Mouse (Mus musculus) spleen, embryonic (tissue): ENCODE results near the gene Gm9964.
"Not testable (repeated sequence)": the region's sequence is repeated elsewhere in the genome, so short reads cannot be mapped to it uniquely, and the experiment has no call there.

Experiments
- CTCF ChIA-PET: fragments of 350-600 bp; sonication (Branson Sonifier 250); formaldehyde crosslinking; loops from one replicate; lab custom pipeline; 2022; lab: Charles Lee

Gene Gm9964

GRCm38 (mm10) chr11:79299719-79300431, 3.2 kb upstream of the Gm9964 start:
- CTCF ChIA-PET: interaction anchor here (1.4 kb wide), 1 partner anchor 75 kb away, joined by 3 read pairs; no protein-coding TSS in a partner anchor

- CTCF ChIA-PET: interaction anchor here (0.5 to 2.4 kb wide), 3 partner anchors 74 to 208 kb away, joined by 6 to 10 read pairs (median 6); no protein-coding TSS in a partner anchor
Observed at GRCm38 (mm10) chr11:79296167-79296566, 539 bp downstream of the Gm9964 start.

GRCm38 (mm10) chr11:79293971-79294370, 2.7 kb downstream of the Gm9964 start:
- CTCF ChIA-PET: no interaction called here

GRCm38 (mm10) chr11:79293025-79293424, 3.7 kb downstream of the Gm9964 start:
- CTCF ChIA-PET: no interaction called here

DNA sequence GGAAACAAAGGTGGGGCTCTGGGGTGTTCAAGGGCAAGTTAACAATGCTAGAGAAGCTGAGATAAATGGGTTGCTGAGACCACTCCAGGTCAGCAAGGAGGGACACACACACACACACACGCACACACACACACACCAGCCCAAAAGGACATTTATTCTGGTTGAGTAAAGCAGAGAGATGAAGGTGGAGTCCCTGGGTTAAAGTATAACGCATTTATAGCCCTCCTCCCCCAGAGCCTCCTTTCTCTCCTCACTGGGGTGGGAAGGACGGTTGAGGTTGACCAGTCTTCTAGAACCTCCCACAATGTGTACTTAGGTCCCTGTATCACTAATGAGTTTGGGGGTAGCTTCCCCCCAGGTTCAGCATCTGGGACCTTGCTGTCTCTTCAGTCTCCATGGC, 4.6 kb downstream of the Gm9964 start:
- CTCF ChIA-PET: interaction anchor here (1.2 kb wide), 1 partner anchor 39 kb away, joined by 4 read pairs; no protein-coding TSS in a partner anchor

- CTCF ChIA-PET: interaction anchor here (1.2 kb wide), 1 partner anchor 39 kb away, joined by 4 read pairs; no protein-coding TSS in a partner anchor
Observed at GRCm38 (mm10) chr11:79291651-79292050, 5.1 kb downstream of the Gm9964 start.

GRCm38 (mm10) chr11:79290473-79290872, 6.2 kb downstream of the Gm9964 start:
- CTCF ChIA-PET: no interaction called here

DNA sequence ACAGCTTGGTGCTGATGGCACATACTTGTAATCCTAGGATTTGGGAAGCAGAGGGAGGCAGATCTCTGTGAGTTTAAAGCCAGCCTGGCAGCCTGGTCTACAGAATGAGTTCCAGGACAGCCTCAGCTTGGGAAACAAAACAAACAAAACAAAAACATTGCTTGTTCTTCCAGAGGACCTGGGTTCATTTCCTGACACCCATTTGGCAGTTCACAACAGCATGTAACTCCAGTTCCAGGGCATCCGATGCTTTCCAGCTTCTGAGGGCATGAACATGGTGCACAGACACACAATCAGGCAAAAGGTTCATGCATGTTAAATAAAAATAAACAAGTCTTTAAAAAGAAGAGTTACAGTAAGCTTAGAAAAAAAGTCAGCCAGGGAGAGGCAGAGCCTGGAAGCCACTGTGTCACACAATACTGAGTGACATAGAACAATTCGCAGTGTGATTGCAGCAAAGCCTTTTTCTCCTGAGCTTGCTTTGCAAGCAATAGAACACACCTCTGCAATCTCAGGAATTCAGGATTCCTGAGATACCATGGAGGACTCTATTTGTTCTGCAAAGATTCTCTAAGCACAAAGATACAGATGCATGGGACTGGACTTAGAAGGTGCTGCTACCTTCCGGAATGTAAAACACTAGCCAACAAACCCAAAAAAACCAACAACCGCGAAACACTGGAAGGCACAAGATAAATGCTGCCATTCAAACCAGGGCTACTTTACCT, 7.6 kb downstream of the Gm9964 start:
- CTCF ChIA-PET: no interaction called here

DNA sequence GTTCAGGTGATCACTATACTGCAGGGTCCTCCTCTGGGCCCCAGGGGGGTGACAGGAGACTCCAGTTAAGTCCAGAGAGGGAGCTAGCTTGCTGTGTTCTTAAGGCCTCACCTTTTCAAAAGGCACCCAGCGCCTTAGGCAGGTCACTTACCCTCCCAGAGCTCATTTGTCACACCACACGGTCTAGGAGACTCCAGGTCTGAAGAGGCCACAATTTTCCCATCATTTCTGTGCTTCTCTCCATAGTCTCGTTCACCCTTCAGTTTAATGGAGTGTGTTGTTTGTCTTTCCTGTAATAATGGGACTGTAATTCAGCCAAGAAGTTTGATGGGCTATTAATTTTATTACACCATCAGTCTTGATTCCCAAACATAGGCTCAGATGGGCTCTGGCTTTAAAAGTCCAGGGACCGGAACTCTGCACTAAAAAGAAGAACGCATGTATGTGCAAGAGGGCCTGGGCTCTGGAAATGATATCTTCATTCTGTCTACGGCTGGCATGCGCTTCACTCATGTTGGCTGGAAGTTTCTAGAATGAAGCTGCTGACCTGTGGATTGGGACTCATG, 8.3 kb downstream of the Gm9964 start:
- CTCF ChIA-PET: interaction anchor here (0.6 kb wide), 1 partner anchor 50 kb away, joined by 3 read pairs; no protein-coding TSS in a partner anchor

- CTCF ChIA-PET: interaction anchor here (0.5 to 0.6 kb wide), 2 partner anchors 49 to 1240 kb away, joined by 3 read pairs; no protein-coding TSS in a partner anchor
Observed at GRCm38 (mm10) chr11:79287447-79287846, 9.3 kb downstream of the Gm9964 start.

DNA sequence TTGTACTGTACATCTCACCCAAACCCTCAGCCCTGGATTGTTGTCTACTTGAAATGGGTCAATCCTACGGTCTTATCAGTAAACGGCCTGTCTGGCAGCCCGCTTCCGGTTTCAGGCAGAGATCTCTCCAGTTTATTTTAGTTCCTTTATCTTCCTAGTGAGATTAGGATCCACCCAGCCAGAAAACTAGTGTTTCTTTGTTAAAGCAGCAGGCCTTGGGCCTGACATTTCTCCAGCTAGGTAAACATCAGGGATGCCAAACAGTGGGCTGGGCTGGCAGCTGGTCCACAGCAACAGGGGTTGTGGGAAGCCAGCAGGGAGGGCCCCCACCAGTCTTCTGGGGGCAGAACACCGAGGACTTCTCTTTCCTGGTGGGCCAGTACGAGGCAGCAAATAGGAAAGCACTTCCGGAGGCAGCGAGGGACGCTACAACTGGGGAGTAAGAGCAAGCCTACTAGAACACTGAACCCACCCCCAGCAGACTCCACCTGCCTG, 10.4 kb downstream of the Gm9964 start:
- CTCF ChIA-PET: interaction anchor here (1.0 kb wide), 1 partner anchor 31 kb away, joined by 3 read pairs; no protein-coding TSS in a partner anchor

GRCm38 (mm10) chr11:79283350-79284030, 13.2 kb downstream of the Gm9964 start:
- CTCF ChIA-PET: no interaction called here

DNA sequence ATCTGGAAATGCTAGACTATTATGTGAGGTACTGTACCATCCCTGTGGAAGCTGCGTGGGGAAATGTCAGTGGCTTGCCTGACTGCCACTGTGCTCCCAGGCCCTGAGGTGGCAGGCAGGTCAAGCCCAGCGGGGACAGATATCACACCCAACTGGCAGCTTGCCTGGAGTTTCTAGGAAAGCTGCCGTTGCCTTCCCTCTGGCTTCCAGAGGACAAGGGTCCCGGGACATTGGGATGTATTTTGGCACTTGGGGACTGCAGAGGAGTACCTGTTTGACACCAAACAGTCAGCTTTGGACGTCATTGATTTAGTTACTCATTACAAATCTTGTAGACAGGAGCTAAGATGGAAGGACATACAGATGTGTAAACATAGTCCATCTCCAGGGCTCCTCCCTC, 15.3 kb downstream of the Gm9964 start:
- CTCF ChIA-PET: interaction anchor here (0.7 kb wide), 1 partner anchor 10 kb away, joined by 4 read pairs; no protein-coding TSS in a partner anchor

GRCm38 (mm10) chr11:79279732-79280405, 16.8 kb downstream of the Gm9964 start:
- CTCF ChIA-PET: no interaction called here

- CTCF ChIA-PET: no interaction called here
Observed at GRCm38 (mm10) chr11:79273757-79274156, 22.9 kb downstream of the Gm9964 start.

GRCm38 (mm10) chr11:79273039-79273438, 23.7 kb downstream of the Gm9964 start:
- CTCF ChIA-PET: no interaction called here

DNA sequence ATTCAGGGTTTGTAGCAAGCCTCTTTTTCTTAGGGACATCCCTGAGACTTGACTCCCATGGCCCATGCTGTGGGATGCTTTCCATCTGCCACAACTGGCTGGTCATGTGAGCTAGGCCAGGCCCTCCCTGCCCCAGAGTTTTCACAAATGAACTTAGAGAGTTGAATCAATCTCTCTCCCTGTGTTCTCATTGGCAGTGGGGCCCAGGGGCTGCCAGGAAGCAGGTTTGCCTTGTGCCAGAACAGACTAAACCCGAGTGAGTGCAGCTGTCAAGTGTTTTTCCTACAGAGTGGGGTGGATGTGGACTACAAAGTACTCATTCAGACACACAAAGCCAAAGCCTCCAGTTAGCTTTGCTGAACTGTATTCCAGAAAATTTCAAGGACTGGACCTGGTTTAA, 29.5 kb downstream of the Gm9964 start:
- CTCF ChIA-PET: no interaction called here

DNA sequence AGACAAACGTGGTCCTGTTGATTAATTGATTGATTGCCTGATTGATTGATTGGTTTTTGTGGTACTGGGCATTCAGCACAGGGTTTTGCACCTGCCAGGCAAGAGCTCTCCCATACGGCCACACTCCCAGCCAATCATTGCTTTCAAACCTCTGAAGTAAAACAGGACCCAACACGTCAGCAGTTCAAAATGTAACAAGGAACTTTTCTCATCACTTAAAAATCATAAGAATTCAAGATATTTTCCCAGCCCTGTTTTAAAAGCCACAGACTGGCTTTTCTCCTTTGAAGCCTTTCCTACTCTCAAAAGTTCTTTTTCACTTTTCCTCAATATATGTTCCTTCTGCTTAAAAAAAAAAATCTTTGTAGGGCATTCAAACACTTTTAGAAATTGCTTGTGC, 32.3 kb downstream of the Gm9964 start:
- CTCF ChIA-PET: interaction anchor here (0.7 kb wide), 1 partner anchor 740 kb away, joined by 3 read pairs; no protein-coding TSS in a partner anchor

DNA sequence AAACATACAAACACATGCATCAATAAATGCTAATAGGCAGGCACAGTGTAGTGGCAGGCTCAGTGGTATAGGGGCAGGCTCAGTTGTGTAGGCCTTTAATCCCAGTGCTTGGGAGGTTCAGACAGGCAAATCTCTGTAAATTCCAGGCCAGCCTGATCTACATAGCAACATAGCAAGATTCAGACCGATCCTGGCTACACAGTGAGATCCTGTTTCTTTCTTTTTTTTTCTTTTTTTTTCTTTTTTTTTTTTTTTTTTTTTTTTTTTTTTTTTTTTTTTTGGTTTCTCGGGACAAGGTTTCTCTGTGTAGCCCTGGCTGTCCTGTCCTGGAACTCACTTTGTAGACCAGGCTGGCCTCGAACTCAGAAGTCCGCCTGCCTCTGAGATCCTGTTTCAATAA, 36.6 kb downstream of the Gm9964 start:
- CTCF ChIA-PET: not testable (repeated sequence)

DNA sequence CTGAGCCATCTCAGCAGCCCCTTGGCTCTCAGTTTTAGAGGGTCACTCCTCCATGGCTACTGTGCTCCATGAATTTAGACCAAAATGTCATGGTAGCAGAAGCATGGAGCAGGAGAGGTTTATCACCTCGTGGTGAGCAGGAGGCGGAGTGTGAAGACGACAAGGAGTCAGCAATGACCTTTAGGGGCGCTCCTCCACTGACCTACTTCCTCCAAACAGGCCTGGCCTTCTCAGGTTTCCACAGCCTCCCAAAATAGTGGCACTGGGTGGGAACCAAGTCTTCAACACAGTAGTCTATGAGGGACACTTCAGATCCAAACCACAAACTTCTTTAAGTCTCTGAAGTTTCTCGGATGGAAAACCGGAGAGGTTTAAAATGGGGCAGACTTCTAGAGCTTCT, 38.0 kb downstream of the Gm9964 start:
- CTCF ChIA-PET: no interaction called here
